Mouse (Mus musculus) heart, adult 2 months (tissue): Measurements from ENCODE around the gene Sp8.

Experiments used
- CTCF ChIP-seq: fragments of 200-600 bp; IDR thresholded peaks from 2 replicates; pipeline ENCODE4 v1.8.1; 2022; ENCODE audit warnings: antibody characterized with exemption, mild to moderate bottlenecking, moderate library complexity
- EP300 ChIP-seq: fragments of 200-500 bp; IDR thresholded peaks from 2 replicates; pipeline ENCODE4 v1.6.1; 2011; ENCODE audit warnings: low read depth, low read length, control low read depth; ENCODE audit not compliant: insufficient read depth
- POLR2A ChIP-seq: fragments of 200-500 bp; IDR thresholded peaks from 2 replicates; pipeline ENCODE4 v1.6.1; 2011; ENCODE audit warnings: mild to moderate bottlenecking, low read depth, low read length, control low read depth; ENCODE audit not compliant: insufficient read depth

GRCm38 (mm10) chr12:118837361-118837760, 8.8 kb upstream of the Sp8 start:
- TF ChIP-seq CTCF (no peak), POLR2A (no peak), EP300 (no peak)
